Mouse (Mus musculus) megakaryocyte, embryonic 14.5 days (primary cell): ENCODE data around the gene Prkce. TPM values are rescaled to one million over a fixed set of nuclear protein-coding genes. Genes with fewer than 3 reads are reported as not detected.

Experiments
- H3K27me3 ChIP-seq: replicated peaks from 2 replicates; pipeline ENCODE3; 2012; ENCODE audit warnings: inconsistent platforms
- H3K36me3 ChIP-seq: replicated peaks from 2 replicates; pipeline ENCODE3; 2012; ENCODE audit warnings: low read length, inconsistent platforms, mixed read lengths
- H3K4me1 ChIP-seq: 2 replicates; pipeline ENCODE4 v1.6.1; 2012; ENCODE audit warnings: inconsistent platforms
- H3K4me3 ChIP-seq: replicated peaks from 2 replicates; pipeline ENCODE3; 2012; ENCODE audit warnings: moderate library complexity, mild to moderate bottlenecking, inconsistent platforms
- H3K9me3 ChIP-seq: 2 replicates; pipeline ENCODE4 v1.6.1; 2012; ENCODE audit warnings: inconsistent platforms
- FLI1 ChIP-seq: IDR thresholded peaks from 2 replicates; pipeline ENCODE4 v1.6.1; 2012; ENCODE audit warnings: low read length, inconsistent platforms, mixed read lengths
- GATA1 ChIP-seq: IDR thresholded peaks from 3 replicates; pipeline ENCODE4 v1.6.1; 2012; ENCODE audit warnings: mixed read lengths, low read length, inconsistent platforms, borderline replicate concordance
- polyA plus RNA-seq: library from polyadenylated mRNA; stranded (reverse); fragments of >175 nt; gene quantifications from 2 replicates; pipeline ENCODE4 v1.2.3, GENCODE M21; 2012; ENCODE audit warnings: low replicate concordance; ENCODE audit not compliant: insufficient read depth

Prkce gene
- polyA plus RNA-seq, 1 experiment = 7.3 TPM

GRCm38 (mm10) chr17:86271277-86271676 is 103.7 kb downstream of the Prkce start:
- TF ChIP-seq FLI1 (no peak), GATA1 (no peak)
- Histone ChIP-seq H3K36me3 (no peaks in the 10 kb centered on the region), H3K9me3 (no peaks in the 10 kb centered on the region), H3K27me3 (peaks cover 10% of the 10 kb centered on the region), H3K4me1 (peaks cover 14% of the 10 kb centered on the region), H3K4me3 (no peak overlapping the region)

- H3K9me3 ChIP-seq = no peaks in the 10 kb centered on the region
- H3K4me3 ChIP-seq = no peak overlapping the region
- H3K27me3 ChIP-seq = peaks cover 10% of the 10 kb centered on the region
- H3K36me3 ChIP-seq = no peaks in the 10 kb centered on the region
- H3K4me1 ChIP-seq = peaks cover 21% of the 10 kb centered on the region
- no peak for TF ChIP-seq GATA1
- no peak for TF ChIP-seq FLI1
Measured at GRCm38 (mm10) chr17:86272961-86273360, 105.4 kb downstream of the Prkce start.

GRCm38 (mm10) chr17:86273566-86274349 is 106.2 kb downstream of the Prkce start:
- H3K4me1 ChIP-seq = peaks cover 28% of the 10 kb centered on the region
- H3K9me3 ChIP-seq = no peaks in the 10 kb centered on the region

GRCm38 (mm10) chr17:86274350-86274744 is 106.8 kb downstream of the Prkce start:
- H3K36me3 ChIP-seq = no peaks in the 10 kb centered on the region
- H3K27me3 ChIP-seq = peaks cover 10% of the 10 kb centered on the region
- no peaks in the 10 kb centered on the region for H3K9me3 ChIP-seq
- H3K4me1 ChIP-seq = peaks cover 28% of the 10 kb centered on the region
- no peak for TF ChIP-seq GATA1
- TF ChIP-seq FLI1 = no peak
- H3K4me3 ChIP-seq = no peak overlapping the region

More at GRCm38 (mm10) chr17:86273566-86274349, 106.2 kb downstream of the Prkce start:
- peaks cover 10% of the 10 kb centered on the region for H3K27me3 ChIP-seq
- no peak overlapping the region for H3K4me3 ChIP-seq
- TF ChIP-seq GATA1 (no peak), FLI1 (no peak)
- no peaks in the 10 kb centered on the region for H3K36me3 ChIP-seq

- Histone ChIP-seq H3K4me3 (no peak overlapping the region), H3K4me1 (peaks cover 44% of the 10 kb centered on the region)
- no peak for TF ChIP-seq FLI1
- TF ChIP-seq GATA1 = no peak
Measured at GRCm38 (mm10) chr17:86276381-86276780, 108.8 kb downstream of the Prkce start.

GRCm38 (mm10) chr17:86277032-86277798 is 109.6 kb downstream of the Prkce start:
- Histone ChIP-seq H3K4me3 (no peak overlapping the region), H3K27me3 (peaks cover 9% of the 10 kb centered on the region), H3K36me3 (no peaks in the 10 kb centered on the region), H3K9me3 (no peaks in the 10 kb centered on the region), H3K4me1 (peaks cover 51% of the 10 kb centered on the region)
- TF ChIP-seq GATA1 (no peak), FLI1 (no peak)

More at GRCm38 (mm10) chr17:86276381-86276780, 108.8 kb downstream of the Prkce start:
- no peaks in the 10 kb centered on the region for H3K36me3 ChIP-seq
- no peaks in the 10 kb centered on the region for H3K9me3 ChIP-seq
- H3K27me3 ChIP-seq = peaks cover 9% of the 10 kb centered on the region

- H3K4me1 ChIP-seq = peaks cover 59% of the 10 kb centered on the region
- H3K27me3 ChIP-seq = peaks cover 9% of the 10 kb centered on the region
- no peaks in the 10 kb centered on the region for H3K9me3 ChIP-seq
- H3K36me3 ChIP-seq = no peaks in the 10 kb centered on the region
- no peak for TF ChIP-seq FLI1
- TF ChIP-seq GATA1 = no peak
- no peak overlapping the region for H3K4me3 ChIP-seq
Measured at GRCm38 (mm10) chr17:86277999-86278526, 110.5 kb downstream of the Prkce start.

- H3K9me3 ChIP-seq = no peaks in the 10 kb centered on the region
- H3K27me3 ChIP-seq = peaks cover 9% of the 10 kb centered on the region
- H3K4me1 ChIP-seq = peaks cover 67% of the 10 kb centered on the region
- no peaks in the 10 kb centered on the region for H3K36me3 ChIP-seq
- TF ChIP-seq GATA1 = no peak
- TF ChIP-seq FLI1 = no peak
- H3K4me3 ChIP-seq = no peak overlapping the region
Measured at GRCm38 (mm10) chr17:86279751-86280150, 112.2 kb downstream of the Prkce start.

GRCm38 (mm10) chr17:86283741-86284140 is 116.2 kb downstream of the Prkce start:
- peaks cover 62% of the 10 kb centered on the region for H3K4me1 ChIP-seq

More at GRCm38 (mm10) chr17:86283741-86284140, 116.2 kb downstream of the Prkce start:
- no peak for TF ChIP-seq GATA1
- TF ChIP-seq FLI1 = no peak
- peaks cover 17% of the 10 kb centered on the region for H3K27me3 ChIP-seq
- peaks cover 8% of the 10 kb centered on the region for H3K36me3 ChIP-seq
- H3K4me3 ChIP-seq = peak overlapping the region; percentile 28
- no peaks in the 10 kb centered on the region for H3K9me3 ChIP-seq
